Mouse (Mus musculus): ENCODE results near the gene Phf21a.
"Not testable (repeated sequence)": the region's sequence is repeated elsewhere in the genome, so short reads cannot be mapped to it uniquely, and the experiment has no call there.

GRCm38 (mm10) chr2:92093503-92093902, 586 bp downstream of the Phf21a start:
- TF ChIP-seq CTCF (conservative IDR thresholded peaks at IDR 0.05; ENCODE audit: insufficient read depth, insufficient read length, low read depth, low read length); POLR2A (IDR thresholded peaks at IDR 0.05; ENCODE audit: low read depth, low read length): not testable (repeated sequence)

Measured in kidney, adult 2 months (tissue).